Mouse (Mus musculus) limb, embryonic 12.5 days (tissue): ENCODE data around the gene Ndrg3. TPM values are rescaled to one million over a fixed set of nuclear protein-coding genes. Genes with fewer than 3 reads are reported as not detected.
"Not testable (repeated sequence)": the region's sequence is repeated elsewhere in the genome, so short reads cannot be mapped to it uniquely, and the experiment has no call there.

Experiments
- ATAC-seq: fragments of 200-750 bp; cut with Nextera tagmentation; 2 replicates; pipeline ENCODE4 v1.8.0; 2017; ENCODE audit warnings: low read depth, moderate TSS enrichment; ENCODE audit not compliant: insufficient number of reproducible peaks, insufficient read depth, low FRiP score, low TSS enrichment
- H3K27ac ChIP-seq: fragments of 300-500 bp; sonication (generic); 2 replicates; pipeline ENCODE4 v1.5.1; 2016; ENCODE audit warnings: mild to moderate bottlenecking, moderate library complexity
- H3K27me3 ChIP-seq: fragments of 300-500 bp; sonication (generic); 2 replicates; pipeline ENCODE4 v1.6.1; 2016; ENCODE audit warnings: mild to moderate bottlenecking, moderate library complexity
- H3K36me3 ChIP-seq: fragments of 300-500 bp; sonication (generic); 2 replicates; pipeline ENCODE4 v1.6.1; 2016; ENCODE audit warnings: mild to moderate bottlenecking, moderate library complexity
- H3K4me1 ChIP-seq: fragments of 300-500 bp; sonication (generic); replicated peaks from 2 replicates; pipeline ENCODE4 v1.6.1; 2016
- H3K4me2 ChIP-seq: fragments of 300-500 bp; sonication (generic); 2 replicates; pipeline ENCODE4 v1.6.1; 2016; ENCODE audit warnings: mild to moderate bottlenecking, moderate library complexity
- H3K4me3 ChIP-seq: fragments of 300-500 bp; sonication (generic); replicated peaks from 2 replicates; pipeline ENCODE4 v1.5.1; 2016; ENCODE audit warnings: mild to moderate bottlenecking
- H3K9ac ChIP-seq: fragments of 300-500 bp; sonication (generic); replicated peaks from 2 replicates; pipeline ENCODE4 v1.6.1; 2016; ENCODE audit warnings: mild to moderate bottlenecking, moderate library complexity
- H3K9me3 ChIP-seq: fragments of 300-500 bp; sonication (generic); 2 replicates; pipeline ENCODE4 v1.6.1; 2016; ENCODE audit warnings: mild to moderate bottlenecking, moderate library complexity
- WGBS: fragments of 180-500 bp; shearing (Covaris S2); methylation state at CpG from one replicate; pipeline ENCODE4 v1.1.7; 2016; 5-methylcytosine and 5-hydroxymethylcytosine counted together
- polyA plus RNA-seq: library from polyadenylated mRNA; unstranded; fragments of >200 nt; fragmentation: Nextera tagmentation; extraction: Ambion mirVana; gene quantifications from 2 replicates; pipeline ENCODE4 v1.2.1, GENCODE M21; 2016

The Ndrg3 gene
- polyA plus RNA-seq, 1 experiment from 2014 or later, result 42.0 TPM

- WGBS, result 78% methylated on average over 1 of the region's 1 CpGs
- no peaks in the 10 kb centered on the region for H3K9me3 ChIP-seq
- H3K27me3 ChIP-seq, result no peaks in the 10 kb centered on the region
- H3K4me1 ChIP-seq, result no peaks in the 10 kb centered on the region
- no peak overlapping the region for H3K27ac ChIP-seq
- no peak overlapping the region for H3K4me2 ChIP-seq
- no peak overlapping the region for H3K9ac ChIP-seq
- peaks cover 30% of the 10 kb centered on the region for H3K36me3 ChIP-seq
- H3K4me3 ChIP-seq, result no peak overlapping the region
- no peak for ATAC-seq
These were observed 58.4 kb downstream of the Ndrg3 start for GRCm38 (mm10) chr2:156933426-156933825.

- Histone ChIP-seq H3K9ac (no peak overlapping the region), H3K4me1 (no peaks in the 10 kb centered on the region), H3K27me3 (no peaks in the 10 kb centered on the region), H3K36me3 (peaks cover 28% of the 10 kb centered on the region), H3K4me2 (no peak overlapping the region), H3K27ac (no peak overlapping the region), H3K4me3 (no peak overlapping the region), H3K9me3 (no peaks in the 10 kb centered on the region)
- WGBS, result 97% methylated on average over 2 of the region's 2 CpGs
- ATAC-seq, result no peak
These were observed 60.4 kb downstream of the Ndrg3 start for GRCm38 (mm10) chr2:156931421-156931820.

DNA sequence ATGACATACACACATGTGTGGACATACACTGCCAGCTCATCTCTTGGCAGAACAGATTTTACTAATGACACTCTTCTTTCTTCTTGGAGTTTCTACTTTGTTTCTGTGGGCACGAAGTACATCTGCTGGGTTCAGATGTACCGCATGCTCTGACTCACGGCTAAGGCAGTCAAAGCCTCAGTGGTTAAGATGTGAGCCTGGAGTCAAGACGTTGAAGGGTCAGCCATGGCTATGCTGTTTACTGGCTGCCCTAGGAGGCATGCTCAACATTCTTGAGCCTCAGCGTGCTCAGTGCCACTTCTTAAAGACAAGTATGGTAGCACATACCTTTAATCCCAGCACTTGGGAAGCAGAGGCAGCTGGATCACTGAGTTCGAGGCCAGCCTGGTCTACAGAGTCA is 61.3 kb downstream of the Ndrg3 start:
- Histone ChIP-seq H3K9ac (no peak overlapping the region), H3K4me2 (no peak overlapping the region)
- 87% methylated on average over 6 of the region's 6 CpGs for WGBS

DNA sequence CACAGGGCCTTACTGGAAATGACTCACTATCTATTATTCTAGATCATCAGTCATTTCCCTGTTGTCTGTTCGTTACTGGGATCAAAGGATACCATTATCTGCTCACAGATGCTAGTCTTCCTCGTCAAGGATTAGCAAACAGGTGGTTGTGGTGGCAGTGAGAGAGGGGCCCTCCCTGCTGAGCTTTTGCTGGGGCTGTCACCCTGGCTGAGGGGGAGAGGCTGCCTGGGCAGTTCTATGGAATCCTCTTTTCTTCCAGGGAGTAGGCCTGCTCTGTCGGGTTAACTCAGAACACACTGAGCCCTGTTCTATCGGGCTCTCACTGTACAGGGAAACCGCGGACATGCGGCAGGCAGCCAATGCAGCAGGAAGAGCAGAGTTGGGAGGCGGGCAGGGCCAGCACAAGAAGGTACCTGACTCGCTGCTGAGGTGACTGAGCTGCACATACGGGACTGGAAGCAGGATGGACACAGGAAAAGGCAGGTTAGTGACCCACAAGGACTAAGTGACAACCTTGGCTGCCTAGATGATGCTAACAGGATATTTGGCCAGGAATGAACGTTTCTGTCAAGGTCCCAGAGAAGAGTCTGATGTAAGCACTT is 62.2 kb downstream of the Ndrg3 start:
- no peaks in the 10 kb centered on the region for H3K9me3 ChIP-seq
- no peak for ATAC-seq
- no peak overlapping the region for H3K27ac ChIP-seq
- peaks cover 29% of the 10 kb centered on the region; the same call in 1 of the 2 replicates for H3K36me3 ChIP-seq
- no peak overlapping the region for H3K9ac ChIP-seq
- H3K4me3 ChIP-seq, result no peak overlapping the region
- H3K4me1 ChIP-seq, result no peaks in the 10 kb centered on the region
- H3K4me2 ChIP-seq, result no peak overlapping the region
- no peaks in the 10 kb centered on the region for H3K27me3 ChIP-seq
- WGBS, result 62% methylated on average over 11 of the region's 11 CpGs

More for the DNA sequence above, 61.3 kb downstream of the Ndrg3 start:
- Histone ChIP-seq H3K9me3 (no peaks in the 10 kb centered on the region), H3K36me3 (peaks cover 29% of the 10 kb centered on the region; the same call in 1 of the 2 replicates), H3K4me3 (no peak overlapping the region), H3K4me1 (no peaks in the 10 kb centered on the region), H3K27ac (no peak overlapping the region), H3K27me3 (no peaks in the 10 kb centered on the region)
- no peak for ATAC-seq

- ATAC-seq, result no peak
- no peak overlapping the region for H3K27ac ChIP-seq
- H3K9ac ChIP-seq, result no peak overlapping the region
- H3K27me3 ChIP-seq, result no peaks in the 10 kb centered on the region
- H3K9me3 ChIP-seq, result no peaks in the 10 kb centered on the region
- no peak overlapping the region for H3K4me2 ChIP-seq
- peaks cover 26% of the 10 kb centered on the region; the same call in 1 of the 2 replicates for H3K36me3 ChIP-seq
- no peak overlapping the region for H3K4me3 ChIP-seq
- 98% methylated on average over 6 of the region's 6 CpGs for WGBS
- no peaks in the 10 kb centered on the region for H3K4me1 ChIP-seq
These were observed 63.2 kb downstream of the Ndrg3 start for GRCm38 (mm10) chr2:156928606-156929005.

- Histone ChIP-seq H3K9ac (no peak overlapping the region), H3K4me3 (no peak overlapping the region), H3K4me2 (no peak overlapping the region), H3K27ac (no peak overlapping the region), H3K27me3 (no peaks in the 10 kb centered on the region), H3K36me3 (peaks cover 26% of the 10 kb centered on the region; the same call in 1 of the 2 replicates), H3K9me3 (no peaks in the 10 kb centered on the region), H3K4me1 (no peaks in the 10 kb centered on the region)
- 82% methylated on average over 6 of the region's 6 CpGs for WGBS
- ATAC-seq, result no peak
These were observed 64.2 kb downstream of the Ndrg3 start for GRCm38 (mm10) chr2:156927663-156928062.

DNA sequence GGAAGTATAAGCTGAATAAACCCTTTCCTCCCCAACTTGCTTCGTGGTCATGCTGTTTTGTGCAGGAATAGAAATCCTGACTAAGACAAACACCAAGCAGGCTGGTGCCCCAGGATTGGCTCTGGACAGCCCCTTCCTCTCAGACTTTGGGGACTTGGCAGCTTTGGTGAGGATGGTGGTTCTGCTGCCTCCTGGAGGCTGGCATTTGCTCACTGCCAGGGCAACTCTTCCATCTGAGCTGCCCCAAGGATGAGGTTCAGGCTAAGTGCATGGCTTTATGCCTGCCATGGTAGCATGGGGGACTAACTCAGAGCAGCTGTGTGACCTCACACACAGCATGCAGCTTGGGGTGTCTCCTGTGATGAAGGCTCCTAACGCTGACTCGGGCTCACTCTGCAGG is 66.2 kb downstream of the Ndrg3 start:
- peaks cover 17% of the 10 kb centered on the region; the same call in 1 of the 2 replicates for H3K36me3 ChIP-seq
- H3K9me3 ChIP-seq, H3K27ac ChIP-seq, H3K4me3 ChIP-seq, H3K27me3 ChIP-seq, H3K4me2 ChIP-seq, H3K9ac ChIP-seq, H3K4me1 ChIP-seq, ATAC-seq: not testable (repeated sequence)
- WGBS, result 72% methylated on average over 3 of the region's 3 CpGs

DNA sequence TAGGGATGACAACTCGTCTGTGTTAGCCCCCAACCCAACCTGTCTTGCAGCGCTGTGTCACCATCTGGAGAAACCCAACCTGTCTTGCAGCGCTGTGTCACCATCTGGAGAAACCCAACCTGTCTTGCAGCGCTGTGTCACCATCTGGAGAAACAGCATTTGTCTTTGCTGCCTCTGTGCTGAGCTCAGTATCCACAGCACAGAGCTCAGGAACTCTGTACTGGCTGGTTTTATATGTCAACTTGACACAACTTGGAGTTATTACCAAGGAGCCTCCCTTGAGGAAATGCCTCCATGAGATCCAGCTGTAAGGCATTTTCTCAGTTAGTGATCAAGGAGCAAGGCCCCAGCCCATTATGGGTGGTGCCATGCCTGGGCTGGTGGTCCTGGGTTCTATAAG is 66.8 kb downstream of the Ndrg3 start:
- not testable (repeated sequence) for H3K9me3 ChIP-seq, H3K4me2 ChIP-seq, H3K27ac ChIP-seq, H3K27me3 ChIP-seq, H3K4me1 ChIP-seq, H3K9ac ChIP-seq, ATAC-seq, H3K4me3 ChIP-seq
- 87% methylated on average over 4 of the region's 4 CpGs for WGBS
- peaks cover 17% of the 10 kb centered on the region; the same call in 1 of the 2 replicates for H3K36me3 ChIP-seq

- H3K9me3 ChIP-seq, result no peaks in the 10 kb centered on the region
- no peak for ATAC-seq
- no peaks in the 10 kb centered on the region for H3K4me1 ChIP-seq
- H3K27ac ChIP-seq, result no peak overlapping the region
- H3K36me3 ChIP-seq, result peaks cover 17% of the 10 kb centered on the region; the same call in 1 of the 2 replicates
- H3K4me2 ChIP-seq, result no peak overlapping the region
- no peak overlapping the region for H3K4me3 ChIP-seq
- H3K27me3 ChIP-seq, result no peaks in the 10 kb centered on the region
- 53% methylated on average over 3 of the region's 3 CpGs for WGBS
- H3K9ac ChIP-seq, result no peak overlapping the region
These were observed 67.5 kb downstream of the Ndrg3 start for GRCm38 (mm10) chr2:156924210-156924898.

DNA sequence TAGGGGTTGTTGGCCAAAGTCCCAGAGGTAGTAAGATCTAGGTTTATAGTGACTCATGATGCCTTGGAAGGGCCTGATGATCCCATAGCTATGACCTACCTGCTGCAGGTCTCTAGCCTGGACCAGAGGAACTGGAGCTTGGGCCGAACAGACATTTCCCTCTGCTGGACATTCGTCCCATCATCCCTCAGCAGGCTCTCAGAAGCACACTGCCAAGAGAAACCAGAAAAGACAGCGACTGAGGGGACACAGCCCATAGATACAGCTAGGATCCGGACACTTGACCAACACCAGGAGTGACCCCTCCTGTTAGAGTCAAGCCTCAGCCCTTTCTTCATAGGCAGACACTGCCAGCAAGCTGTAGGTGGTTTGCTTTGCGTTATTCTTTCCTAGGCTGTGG is 68.8 kb downstream of the Ndrg3 start:
- H3K9me3 ChIP-seq, result no peaks in the 10 kb centered on the region
- H3K4me1 ChIP-seq, result no peaks in the 10 kb centered on the region
- no peaks in the 10 kb centered on the region for H3K27me3 ChIP-seq
- H3K27ac ChIP-seq, result no peak overlapping the region
- no peak for ATAC-seq
- H3K9ac ChIP-seq, result no peak overlapping the region
- peaks cover 11% of the 10 kb centered on the region; the same call in 1 of the 2 replicates for H3K36me3 ChIP-seq
- WGBS, result 80% methylated on average over 5 of the region's 5 CpGs
- no peak overlapping the region for H3K4me2 ChIP-seq
- no peak overlapping the region for H3K4me3 ChIP-seq

- 61% methylated on average over 2 of the region's 2 CpGs for WGBS
- Histone ChIP-seq H3K9me3 (no peaks in the 10 kb centered on the region), H3K27ac (no peak overlapping the region), H3K36me3 (no peaks in the 10 kb centered on the region), H3K27me3 (no peaks in the 10 kb centered on the region), H3K4me2 (no peak overlapping the region), H3K9ac (no peak overlapping the region), H3K4me3 (no peak overlapping the region), H3K4me1 (no peaks in the 10 kb centered on the region)
- ATAC-seq, result no peak
These were observed 72.1 kb downstream of the Ndrg3 start for GRCm38 (mm10) chr2:156919796-156920195.
